Mouse (Mus musculus) small intestine, adult 2 months (tissue): ENCODE data around the gene Adm2. TPM values are rescaled to one million over a fixed set of nuclear protein-coding genes. Genes with fewer than 3 reads are reported as not detected.

Experiments used
- H3K27ac ChIP-seq: fragments of 200-500 bp; 2 replicates; pipeline ENCODE4 v1.5.1; 2012; ENCODE audit warnings: low read depth, low read length, control low read depth, inconsistent platforms; ENCODE audit not compliant: insufficient read depth
- H3K27me3 ChIP-seq: fragments of 200-500 bp; 2 replicates; pipeline ENCODE4 v1.6.1; 2012; ENCODE audit warnings: mild to moderate bottlenecking, moderate library complexity, low read length, inconsistent platforms; ENCODE audit not compliant: control insufficient read depth, insufficient read depth
- H3K36me3 ChIP-seq: fragments of 200-500 bp; 2 replicates; pipeline ENCODE4 v1.6.1; 2012; ENCODE audit warnings: mild to moderate bottlenecking, low read length, control low read depth, inconsistent platforms; ENCODE audit not compliant: control insufficient read depth, insufficient read depth
- H3K4me1 ChIP-seq: fragments of 200-500 bp; 2 replicates; pipeline ENCODE4 v1.6.1; 2012; ENCODE audit warnings: low read length, inconsistent platforms, mixed read lengths; ENCODE audit not compliant: control insufficient read depth, insufficient read depth, insufficient read length
- H3K4me3 ChIP-seq: fragments of 200-500 bp; 2 replicates; pipeline ENCODE4 v1.5.1; 2012; ENCODE audit warnings: low read depth, mild to moderate bottlenecking, control low read depth, inconsistent platforms, low read length, moderate library complexity
- CTCF ChIP-seq: fragments of 200-500 bp; IDR thresholded peaks from 2 replicates; pipeline ENCODE4 v1.5.1; 2012; ENCODE audit warnings: low read depth, mild to moderate bottlenecking, control low read depth, inconsistent platforms, low read length, moderate library complexity, mixed read lengths; ENCODE audit not compliant: insufficient replicate concordance, insufficient read length; ENCODE audit errors: extremely low read depth
- POLR2A ChIP-seq: fragments of 200-500 bp; IDR thresholded peaks from 2 replicates; pipeline ENCODE4 v1.6.1; 2012; ENCODE audit warnings: low read depth, mild to moderate bottlenecking, control low read depth, inconsistent platforms, low read length, moderate library complexity
- WGBS: fragments of 180-500 bp; shearing (Covaris S2); methylation state at CpG from one replicate; pipeline ENCODE4 v1.1.7; 2018; 5-methylcytosine and 5-hydroxymethylcytosine counted together
- polyA plus RNA-seq: library from polyadenylated mRNA; depleted of rRNA; stranded (reverse); fragments of >200 nt; gene quantifications from 2 replicates; pipeline ENCODE4 v1.2.3, GENCODE M21; 2012

Gene Adm2
- polyA plus RNA-seq, 1 experiment, result 0.98 TPM

- Histone ChIP-seq H3K4me1 (no peaks in the 10 kb centered on the region), H3K27ac (no peak overlapping the region), H3K27me3 (no peaks in the 10 kb centered on the region), H3K36me3 (peaks cover 49% of the 10 kb centered on the region), H3K4me3 (no peak overlapping the region)
- WGBS, result 69% methylated on average over 7 of the region's 7 CpGs
- TF ChIP-seq POLR2A (no peak), CTCF (no peak)
Observed at GRCm38 (mm10) chr15:89286114-89286513, 36.4 kb upstream of the Adm2 start.

GRCm38 (mm10) chr15:89286582-89286981 lies 35.9 kb upstream of the Adm2 start:
- no peaks in the 10 kb centered on the region for H3K4me1 ChIP-seq
- TF ChIP-seq POLR2A (no peak), CTCF (no peak)
- WGBS, result 81% methylated on average over 5 of the region's 5 CpGs

GRCm38 (mm10) chr15:89288227-89288767 lies 34.2 kb upstream of the Adm2 start:
- H3K36me3 ChIP-seq, result peaks cover 53% of the 10 kb centered on the region

More at GRCm38 (mm10) chr15:89286582-89286981, 35.9 kb upstream of the Adm2 start:
- Histone ChIP-seq H3K36me3 (peaks cover 49% of the 10 kb centered on the region), H3K27me3 (no peaks in the 10 kb centered on the region), H3K4me3 (no peak overlapping the region), H3K27ac (no peak overlapping the region)

GRCm38 (mm10) chr15:89289455-89289854 lies 33.1 kb upstream of the Adm2 start:
- 94% methylated on average over 11 of the region's 11 CpGs for WGBS
- H3K27ac ChIP-seq, result no peak overlapping the region
- no peaks in the 10 kb centered on the region; the same call in 1 of the 2 replicates for H3K4me1 ChIP-seq
- TF ChIP-seq POLR2A, result no peak
- TF ChIP-seq CTCF, result no peak
- H3K27me3 ChIP-seq, result no peaks in the 10 kb centered on the region
- no peak overlapping the region for H3K4me3 ChIP-seq
- peaks cover 60% of the 10 kb centered on the region for H3K36me3 ChIP-seq

More at GRCm38 (mm10) chr15:89288227-89288767, 34.2 kb upstream of the Adm2 start:
- Histone ChIP-seq H3K27ac (no peak overlapping the region), H3K27me3 (no peaks in the 10 kb centered on the region), H3K4me1 (no peaks in the 10 kb centered on the region), H3K4me3 (no peak overlapping the region)
- TF ChIP-seq CTCF (no peak), POLR2A (no peak)
- 83% methylated on average over 23 of the region's 23 CpGs for WGBS

- H3K36me3 ChIP-seq, result peaks cover 70% of the 10 kb centered on the region
- WGBS, result 69% methylated on average over 3 of the region's 3 CpGs
- H3K4me1 ChIP-seq, result peaks cover under 1% of the 10 kb centered on the region
- H3K27ac ChIP-seq, result no peak overlapping the region
- H3K4me3 ChIP-seq, result no peak overlapping the region
- TF ChIP-seq CTCF, result no peak
- no peak for TF ChIP-seq POLR2A
- H3K27me3 ChIP-seq, result no peaks in the 10 kb centered on the region
Observed at GRCm38 (mm10) chr15:89291521-89291920, 31.0 kb upstream of the Adm2 start.

- H3K36me3 ChIP-seq, result peaks cover 61% of the 10 kb centered on the region
- H3K27me3 ChIP-seq, result no peaks in the 10 kb centered on the region
- H3K27ac ChIP-seq, result no peak overlapping the region
- H3K4me3 ChIP-seq, result no peak overlapping the region
- WGBS, result 36% methylated on average over 2 of the region's 2 CpGs
- peaks cover 2% of the 10 kb centered on the region for H3K4me1 ChIP-seq
- TF ChIP-seq POLR2A (no peak), CTCF (no peak)
Observed at GRCm38 (mm10) chr15:89292795-89293194, 29.7 kb upstream of the Adm2 start.

- peaks cover 54% of the 10 kb centered on the region for H3K36me3 ChIP-seq
Observed at GRCm38 (mm10) chr15:89293778-89294177, 28.7 kb upstream of the Adm2 start.

More at GRCm38 (mm10) chr15:89293778-89294177, 28.7 kb upstream of the Adm2 start:
- Histone ChIP-seq H3K4me3 (no peak overlapping the region), H3K4me1 (peaks cover 2% of the 10 kb centered on the region), H3K27ac (no peak overlapping the region), H3K27me3 (no peaks in the 10 kb centered on the region)
- TF ChIP-seq POLR2A (no peak), CTCF (no peak)
- WGBS, result 89% methylated on average over 10 of the region's 10 CpGs
